Mouse (Mus musculus) spleen, embryonic (tissue): Measurements from ENCODE around the gene Cecr2.
"Not testable (repeated sequence)": the region's sequence is repeated elsewhere in the genome, so short reads cannot be mapped to it uniquely, and the experiment has no call there.

ENCODE experiments used
- CTCF ChIA-PET: fragments of 350-600 bp; sonication (Branson Sonifier 250); formaldehyde crosslinking; loops from one replicate; lab custom pipeline; 2022; lab: Charles Lee

The Cecr2 gene

DNA sequence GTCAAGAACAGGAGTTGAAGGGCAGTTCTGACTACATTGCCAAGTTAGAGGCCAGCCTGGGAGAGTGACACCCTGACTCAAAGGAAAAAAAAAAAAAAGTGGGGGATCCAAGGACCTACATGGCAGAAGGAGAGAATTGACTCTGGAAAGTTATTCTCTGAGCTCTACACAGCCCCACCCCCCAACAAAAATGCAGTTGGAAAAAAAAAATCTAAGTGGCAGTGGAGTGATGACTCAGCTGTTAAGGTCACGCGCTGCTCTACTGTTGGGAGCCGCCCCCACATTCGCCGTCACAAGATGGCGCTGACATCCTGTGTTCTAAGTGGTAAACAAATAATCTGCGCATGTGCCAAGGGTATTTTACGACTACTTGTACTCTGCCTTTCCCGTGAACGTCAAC is 145.8 kb downstream of the Cecr2 start:
- CTCF ChIA-PET: not testable (repeated sequence)

DNA sequence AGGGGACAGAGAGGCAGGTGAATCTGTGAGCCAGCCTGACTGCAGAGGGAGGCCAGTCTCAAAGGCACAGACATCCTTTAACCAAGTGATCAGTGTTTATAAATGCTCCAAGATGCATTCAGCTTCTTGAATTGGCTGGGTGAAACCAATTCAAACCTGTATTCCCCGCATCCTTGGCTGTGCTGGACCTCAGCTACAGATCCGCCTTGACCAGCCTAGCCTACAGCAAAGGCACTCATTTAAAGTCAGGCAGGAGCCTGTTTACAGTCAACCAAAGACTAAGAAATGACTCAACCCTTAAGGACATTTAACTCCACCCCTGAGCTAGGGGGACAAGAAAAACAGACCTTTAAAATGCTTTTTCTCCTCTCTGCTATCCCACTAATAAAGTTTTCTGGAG is 153.1 kb downstream of the Cecr2 start:
- CTCF ChIA-PET: no interaction called here

DNA sequence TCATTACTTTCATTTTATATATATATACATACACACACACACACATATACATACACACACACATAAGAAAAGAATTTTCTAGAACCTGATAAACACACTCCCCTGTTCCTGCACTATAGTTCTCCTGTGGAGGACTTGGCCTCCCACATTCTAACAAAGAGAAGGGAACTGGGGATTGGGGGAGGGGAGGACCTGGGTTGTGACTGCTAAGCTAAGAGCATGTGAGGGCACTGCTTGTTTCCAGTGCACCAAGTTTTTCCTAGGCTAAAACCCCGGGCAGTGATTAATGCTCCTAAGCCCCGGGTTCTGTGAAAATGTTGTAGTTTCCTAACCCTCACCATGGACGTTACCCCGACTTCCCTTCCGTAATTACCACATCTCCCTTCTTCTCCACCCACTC is 154.0 kb downstream of the Cecr2 start:
- CTCF ChIA-PET: no interaction called here
